Mouse (Mus musculus) heart, adult 18-20 months (tissue): ENCODE measurements around the gene Mdfic. TPM values are rescaled to one million over a fixed set of nuclear protein-coding genes. Genes with fewer than 3 reads are reported as not detected.

Source experiments
- DNase-seq, 2 experiments: peaks; one replicate each; pipeline ENCODE4 v3.0.0; 2021 to 2022; ENCODE audit warnings: mixed read lengths in 1 of 2
- total RNA-seq, 2 experiments: library from RNA; stranded (reverse); gene quantifications; 2 replicates each; pipeline ENCODE4 v1.2.3; 2021

The Mdfic gene
- total RNA-seq, 2 experiments from 2014 or later, result 15.2 to 17.2 TPM

- DNase-seq, result no peak
These were observed 18.7 kb downstream of the Mdfic start for GRCm38 (mm10) chr6:15739132-15739531.

GRCm38 (mm10) chr6:15742591-15743149 is 22.2 kb downstream of the Mdfic start:
- no peak for DNase-seq

- peak; percentile 59 to 76 for DNase-seq
These were observed 22.9 kb downstream of the Mdfic start for GRCm38 (mm10) chr6:15743291-15743792.

GRCm38 (mm10) chr6:15743793-15744192 is 23.3 kb downstream of the Mdfic start:
- DNase-seq, result no peak

GRCm38 (mm10) chr6:15745313-15745712 is 24.9 kb downstream of the Mdfic start:
- DNase-seq, result no peak

GRCm38 (mm10) chr6:15745891-15746290 is 25.4 kb downstream of the Mdfic start:
- peak in 1 of 2 experiments; percentile 80 for DNase-seq

- no peak for DNase-seq
These were observed 27.1 kb downstream of the Mdfic start for GRCm38 (mm10) chr6:15747396-15748155.

- DNase-seq, result no peak
These were observed 27.8 kb downstream of the Mdfic start for GRCm38 (mm10) chr6:15748236-15748635.

- DNase-seq, result no peak
These were observed 28.5 kb downstream of the Mdfic start for GRCm38 (mm10) chr6:15748943-15749342.

GRCm38 (mm10) chr6:15750101-15750500 is 29.6 kb downstream of the Mdfic start:
- no peak for DNase-seq

GRCm38 (mm10) chr6:15751375-15751774 is 30.9 kb downstream of the Mdfic start:
- no peak for DNase-seq

GRCm38 (mm10) chr6:15752160-15752559 is 31.7 kb downstream of the Mdfic start:
- DNase-seq, result no peak

GRCm38 (mm10) chr6:15753208-15753607 is 32.7 kb downstream of the Mdfic start:
- DNase-seq, result no peak

- no peak for DNase-seq
These were observed 37.9 kb downstream of the Mdfic start for GRCm38 (mm10) chr6:15758394-15758793.

GRCm38 (mm10) chr6:15760750-15761149 is 40.3 kb downstream of the Mdfic start:
- no peak for DNase-seq

- DNase-seq, result no peak
These were observed 43.6 kb downstream of the Mdfic start for GRCm38 (mm10) chr6:15764039-15764438.

- no peak for DNase-seq
These were observed 47.0 kb downstream of the Mdfic start for GRCm38 (mm10) chr6:15767460-15767859.

- DNase-seq, result peak; percentile 46 to 53
These were observed 49.7 kb downstream of the Mdfic start for GRCm38 (mm10) chr6:15770128-15770527.

GRCm38 (mm10) chr6:15777070-15777469 is 56.6 kb downstream of the Mdfic start:
- DNase-seq, result peak; percentile 26 to 77

GRCm38 (mm10) chr6:15780127-15780526 is 59.7 kb downstream of the Mdfic start:
- DNase-seq, result no peak

- DNase-seq, result no peak
These were observed 60.2 kb downstream of the Mdfic start for GRCm38 (mm10) chr6:15780688-15781087.

- DNase-seq, result peak; percentile 84 to 86
These were observed 69.4 kb downstream of the Mdfic start for GRCm38 (mm10) chr6:15789523-15790500.
